ENCODE assay signal across 16 mouse cellular contexts in the genomic region with DNA sequence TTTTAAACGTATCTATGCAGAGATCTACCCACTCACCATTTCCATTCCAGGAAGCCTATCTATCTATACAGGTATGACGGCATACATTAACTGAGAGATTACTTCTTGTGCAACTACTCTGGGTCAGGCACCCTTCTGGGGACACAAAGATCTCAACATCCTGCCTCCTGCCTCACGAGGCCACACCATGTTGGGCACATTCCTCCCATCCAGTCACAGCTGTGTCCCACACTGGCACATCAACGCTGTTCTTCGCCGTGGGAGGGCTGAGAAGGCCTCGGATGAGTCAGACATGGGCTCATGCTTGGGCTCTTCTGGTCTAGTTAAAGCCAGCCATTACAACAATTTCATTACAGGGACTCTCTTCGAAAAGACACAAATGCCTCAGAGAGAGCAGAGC. TPM values are rescaled to one million over a fixed set of nuclear protein-coding genes. Genes with fewer than 3 reads are reported as not detected.
A peak's percentile ranks its signal among the peaks of the same experiment; 100 is the strongest.
DNase-seq lines count a peak whose midpoint lies in the region; ATAC-seq and TF ChIP-seq lines count a peak whose summit lies in the region.
"Had no signal": no experiment of that assay in that cellular context is flagged by ENCODE, and none has a peak within 500 bp of the region (broad histone marks: within the 10 kb centered on the region; RNA-seq: fewer than 3 reads in every experiment).

No protein-coding gene starts in this region.

- H3K4me3 ChIP-seq in left cerebral cortex, adult 2 months, result no peak overlapping the region
- no peak overlapping the region for H3K4me3 ChIP-seq in hindbrain, embryonic 12.5 days
- H3K4me3 ChIP-seq: forebrain, embryonic 15.5 days; hindbrain, embryonic 13.5 days had no signal

- H3K4me2 ChIP-seq in hindbrain, embryonic 12.5 days (replicated peaks), result no peak overlapping the region
- H3K4me2 ChIP-seq: forebrain, embryonic 15.5 days; hindbrain, embryonic 13.5 days had no signal

- H3K36me3 ChIP-seq in hindbrain, embryonic 12.5 days, result no peaks in the 10 kb centered on the region
- H3K36me3 ChIP-seq: forebrain, embryonic 15.5 days; hindbrain, embryonic 13.5 days had no signal

- intact Hi-C loops in left cerebral cortex, adult 2 months (cut with DNase I), result no loop called here
- intact Hi-C loops in left cerebral cortex, postnatal 14 days (cut with DNase I), result no loop called here

- H3K9ac ChIP-seq in hindbrain, embryonic 12.5 days, result no peak overlapping the region
- H3K9ac ChIP-seq: forebrain, embryonic 15.5 days; hindbrain, embryonic 13.5 days had no signal

- DNase-seq in frontal cortex, postnatal 36 days (ENCODE audit: low spot score in 2 of 2), result peak; percentile 48 to 59
- DNase-seq in frontal cortex, postnatal 10 days (ENCODE audit: low spot score in 2 of 2), result no peak
- peak; percentile 42 to 47 for DNase-seq in left cerebral cortex, adult 2 months (ENCODE audit: extremely low spot score in 1 of 2, low spot score in 2 of 2)
- no peak for DNase-seq in left cerebral cortex, postnatal 14 days (ENCODE audit: low spot score in 2 of 2)
- DNase-seq in CD4-positive, CD25-positive, alpha-beta regulatory T cell, adult 2 months (ENCODE audit: low read depth, low spot score), result peak; percentile 51
- peak; percentile 67 for DNase-seq in induced T-regulatory cell, adult 2 months (ENCODE audit: low read depth)
- no peak for DNase-seq in layer of hippocampus, postnatal 36 days
- DNase-seq: B cell, adult 2 months; cerebellum, adult 11 months; lung, adult 2 months had no signal

- no peak for ATAC-seq in hindbrain, embryonic 12.5 days (ENCODE audit: low FRiP score)
- ATAC-seq: forebrain, embryonic 15.5 days had no signal

- peak overlapping the region; percentile 47 for H3K27ac ChIP-seq in left cerebral cortex, adult 2 months
- no peak overlapping the region for H3K27ac ChIP-seq in hindbrain, embryonic 12.5 days
- H3K27ac ChIP-seq: forebrain, embryonic 15.5 days; hindbrain, embryonic 13.5 days had no signal

- H3K27me3 ChIP-seq in hindbrain, embryonic 12.5 days, result peaks cover 6% of the 10 kb centered on the region; the same call in 1 of the 2 replicates
- H3K27me3 ChIP-seq: forebrain, embryonic 15.5 days had no signal

- no peaks in the 10 kb centered on the region for H3K4me1 ChIP-seq in hindbrain, embryonic 12.5 days
- H3K4me1 ChIP-seq: forebrain, embryonic 15.5 days; hindbrain, embryonic 13.5 days had no signal

- no peak for TF ChIP-seq CTCF in left cerebral cortex, adult 2 months (IDR thresholded peaks at IDR 0.05)

- WGBS in hindbrain, embryonic 12.5 days, result 83% methylated on average over 8 of the region's 8 CpGs

- H3K9me3 ChIP-seq in hindbrain, embryonic 12.5 days (replicated peaks), result no peaks in the 10 kb centered on the region
- H3K9me3 ChIP-seq: forebrain, embryonic 15.5 days; hindbrain, embryonic 13.5 days had no signal

RNA-seq across cellular contexts. Expression of a gene that starts 8.9 kb away (rescaled TPM):
- total RNA-seq in left cerebral cortex, adult 2 months (2021), result 1 to 10 TPM; 3.3 to 3.7 TPM
- total RNA-seq in left cerebral cortex, postnatal 14 days (2021), result 1 to 10 TPM; 2.5 to 3.6 TPM
- 1 to 10 TPM; 1.6 to 1.7 TPM for total RNA-seq in layer of hippocampus, postnatal 36 days (2021)
- 0.71 and 2.0 TPM in 2 replicates for polyA plus RNA-seq in hindbrain, embryonic 12.5 days (2016; fragmentation: Nextera tagmentation; extraction: Ambion mirVana)

RNA-seq across cellular contexts. Expression of a gene that starts 36.2 kb away (rescaled TPM):
- total RNA-seq in left cerebral cortex, adult 2 months (2021), result 1 to 10 TPM; 1.6 to 2.6 TPM
- 1 to 10 TPM; 2.6 to 4.5 TPM for total RNA-seq in left cerebral cortex, postnatal 14 days (2021)
- total RNA-seq in layer of hippocampus, postnatal 36 days (2021), result 1 to 10 TPM; 1.5 to 1.6 TPM
- polyA plus RNA-seq in hindbrain, embryonic 12.5 days (2016; fragmentation: Nextera tagmentation; extraction: Ambion mirVana), result 13.6 and 14.4 TPM in 2 replicates
- total RNA-seq: megakaryocyte progenitor cell, adult 5-6 weeks had no signal
- polyA plus RNA-seq: limb, embryonic 11.5 days; stomach, embryonic 14.5 days had no signal

RNA-seq across cellular contexts. Expression of a gene that starts 41.5 kb away (rescaled TPM):
- 10 to 100 TPM; 34.2 to 35.1 TPM for total RNA-seq in left cerebral cortex, adult 2 months (2021)
- total RNA-seq in left cerebral cortex, postnatal 14 days (2021), result 10 to 100 TPM; 26.3 to 33.2 TPM
- 10 to 100 TPM; 49.7 to 53.9 TPM for total RNA-seq in layer of hippocampus, postnatal 36 days (2021)
- polyA plus RNA-seq in hindbrain, embryonic 12.5 days (2016; fragmentation: Nextera tagmentation; extraction: Ambion mirVana), result 16.9 TPM in 2 replicates

Comparison
In these comparisons a context has a peak if more than half of its experiments do, and no peak if none do; other contexts are left out.
1. DNase-seq: peak in frontal cortex, postnatal 36 days (2 of 2), left cerebral cortex, adult 2 months (2 of 2), CD4-positive, CD25-positive, alpha-beta regulatory T cell, adult 2 months (single experiment) and induced T-regulatory cell, adult 2 months (single experiment); none in frontal cortex, postnatal 10 days (0 of 2), left cerebral cortex, postnatal 14 days (0 of 2) and layer of hippocampus, postnatal 36 days (0 of 2).